Mouse (Mus musculus) midbrain, embryonic 13.5 days (tissue): ENCODE results near the gene Cdh4. TPM values are rescaled to one million over a fixed set of nuclear protein-coding genes. Genes with fewer than 3 reads are reported as not detected.

Experiments used
- ATAC-seq: fragments of 200-750 bp; cut with Nextera tagmentation; 2 replicates; pipeline ENCODE4 v1.8.0; 2017; ENCODE audit warnings: mild to moderate bottlenecking, moderate TSS enrichment, moderate library complexity
- H3K27ac ChIP-seq: fragments of 300-500 bp; sonication (generic); 2 replicates; pipeline ENCODE4 v1.5.1; 2015; ENCODE audit warnings: inconsistent platforms, mild to moderate bottlenecking, moderate library complexity
- H3K27me3 ChIP-seq: fragments of 300-500 bp; sonication (generic); 2 replicates; pipeline ENCODE4 v1.6.1; 2015; ENCODE audit warnings: mild to moderate bottlenecking, inconsistent platforms
- H3K36me3 ChIP-seq: fragments of 300-500 bp; sonication (generic); 2 replicates; pipeline ENCODE4 v1.6.1; 2015; ENCODE audit warnings: mild to moderate bottlenecking, inconsistent platforms
- H3K4me1 ChIP-seq: fragments of 300-500 bp; sonication (generic); replicated peaks from 2 replicates; pipeline ENCODE4 v1.6.1; 2015; ENCODE audit warnings: inconsistent platforms
- H3K4me2 ChIP-seq: fragments of 300-500 bp; sonication (generic); replicated peaks from 2 replicates; pipeline ENCODE4 v1.6.1; 2015; ENCODE audit warnings: moderate library complexity, mild to moderate bottlenecking, inconsistent platforms
- H3K4me3 ChIP-seq: fragments of 300-500 bp; sonication (generic); replicated peaks from 2 replicates; pipeline ENCODE4 v1.5.1; 2015; ENCODE audit warnings: mild to moderate bottlenecking, inconsistent platforms
- H3K9ac ChIP-seq: fragments of 300-500 bp; sonication (generic); replicated peaks from 2 replicates; pipeline ENCODE4 v1.6.1; 2015; ENCODE audit warnings: mild to moderate bottlenecking, inconsistent platforms
- H3K9me3 ChIP-seq: fragments of 300-500 bp; sonication (generic); 2 replicates; pipeline ENCODE4 v1.6.1; 2016; ENCODE audit warnings: mild to moderate bottlenecking, inconsistent platforms
- WGBS: fragments of 180-500 bp; shearing (Covaris S2); methylation state at CpG from one replicate; pipeline ENCODE4 v1.1.7; 2015; 5-methylcytosine and 5-hydroxymethylcytosine counted together
- polyA plus RNA-seq: library from polyadenylated mRNA; unstranded; fragments of >200 nt; fragmentation: Nextera tagmentation; extraction: Ambion mirVana; gene quantifications from 2 replicates; pipeline ENCODE4 v1.2.1, GENCODE M21; 2015

The Cdh4 gene
- polyA plus RNA-seq, 1 experiment from 2014 or later: 37.1 TPM

GRCm38 (mm10) chr2:179945051-179945450 is 502.8 kb downstream of the Cdh4 start:
- Histone ChIP-seq H3K4me3 (no peak overlapping the region), H3K4me1 (peaks cover 51% of the 10 kb centered on the region), H3K4me2 (no peak overlapping the region), H3K9me3 (no peaks in the 10 kb centered on the region), H3K36me3 (no peaks in the 10 kb centered on the region), H3K27ac (peak overlapping the region; percentile 32; the same call in 1 of the 2 replicates), H3K9ac (no peak overlapping the region), H3K27me3 (no peaks in the 10 kb centered on the region)
- 34% methylated on average over 4 of the region's 4 CpGs for WGBS
- ATAC-seq: 0 out of 2 replicates have a peak, but pooled peaks have one; percentile 15

DNA sequence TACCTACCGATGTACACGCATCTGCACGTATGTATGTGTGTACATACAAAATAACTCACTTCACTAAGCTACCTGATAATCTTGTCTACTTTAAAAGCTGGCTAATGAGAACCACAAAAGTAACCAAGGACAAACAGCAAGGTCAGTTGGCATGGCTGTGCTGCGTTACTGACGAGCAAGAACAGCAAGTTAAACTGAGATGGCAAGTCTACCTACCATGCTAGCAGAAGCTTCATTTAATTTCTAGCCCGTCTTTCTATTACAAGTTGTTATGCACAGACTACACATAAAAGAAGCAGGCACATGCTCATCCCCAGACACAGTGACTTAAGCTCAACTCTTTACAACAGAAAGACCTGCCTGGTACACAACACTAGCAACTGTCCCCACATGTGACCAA is 504.3 kb downstream of the Cdh4 start:
- Histone ChIP-seq H3K27ac (no peak overlapping the region), H3K4me3 (no peak overlapping the region), H3K27me3 (no peaks in the 10 kb centered on the region), H3K4me1 (peaks cover 54% of the 10 kb centered on the region), H3K9me3 (no peaks in the 10 kb centered on the region), H3K4me2 (no peak overlapping the region), H3K9ac (no peak overlapping the region), H3K36me3 (no peaks in the 10 kb centered on the region)
- 83% methylated on average over 6 of the region's 6 CpGs for WGBS
- ATAC-seq: no peak

- Histone ChIP-seq H3K36me3 (no peaks in the 10 kb centered on the region), H3K27me3 (no peaks in the 10 kb centered on the region), H3K27ac (no peak overlapping the region), H3K9me3 (no peaks in the 10 kb centered on the region), H3K4me3 (no peak overlapping the region), H3K4me1 (peaks cover 63% of the 10 kb centered on the region), H3K9ac (0 out of 2 replicates have a peak overlapping the region, but pooled peaks have one; percentile 21), H3K4me2 (no peak overlapping the region)
- 67% methylated on average over 5 of the region's 5 CpGs for WGBS
- no peak for ATAC-seq
Measured at GRCm38 (mm10) chr2:179947607-179948006, 505.4 kb downstream of the Cdh4 start.

DNA sequence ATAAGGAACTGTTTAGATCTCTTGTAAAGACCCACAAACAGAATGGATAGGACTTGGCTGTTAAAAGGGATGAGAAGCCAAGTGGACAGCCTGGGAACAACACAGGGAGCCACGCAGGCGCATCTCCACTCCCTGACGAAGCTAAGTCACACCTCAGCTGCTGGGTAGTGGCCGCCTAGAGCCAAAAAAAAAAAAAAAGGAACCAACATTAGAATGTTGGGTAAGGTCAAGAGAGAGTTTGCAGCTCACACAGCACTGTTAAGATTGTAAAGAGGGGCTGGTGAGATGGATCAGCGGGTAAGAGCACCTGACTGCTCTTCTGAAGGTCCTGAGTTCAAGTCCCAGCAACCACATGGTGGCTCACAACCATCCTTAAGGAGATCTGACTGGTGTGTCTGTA is 506.6 kb downstream of the Cdh4 start:
- H3K36me3 ChIP-seq: no peaks in the 10 kb centered on the region
- no peaks in the 10 kb centered on the region for H3K27me3 ChIP-seq
- no peak overlapping the region for H3K27ac ChIP-seq
- no peak for ATAC-seq
- no peaks in the 10 kb centered on the region for H3K9me3 ChIP-seq
- peaks cover 57% of the 10 kb centered on the region for H3K4me1 ChIP-seq
- H3K4me2 ChIP-seq: no peak overlapping the region
- H3K4me3 ChIP-seq: no peak overlapping the region
- no peak overlapping the region for H3K9ac ChIP-seq
- 90% methylated on average over 5 of the region's 5 CpGs for WGBS
